Mouse (Mus musculus) T-helper 2 cell (primary cell): ENCODE data around the gene Hmg20a.

Source experiments
- in situ Hi-C: fragments of 300-600 bp; cut with MboI, MseI; formaldehyde crosslinking; loops from one replicate; pipeline ENCODE4 v1.15.1; 2025; ENCODE audit warnings: high pct_unique_total_duplicates

Gene Hmg20a

DNA sequence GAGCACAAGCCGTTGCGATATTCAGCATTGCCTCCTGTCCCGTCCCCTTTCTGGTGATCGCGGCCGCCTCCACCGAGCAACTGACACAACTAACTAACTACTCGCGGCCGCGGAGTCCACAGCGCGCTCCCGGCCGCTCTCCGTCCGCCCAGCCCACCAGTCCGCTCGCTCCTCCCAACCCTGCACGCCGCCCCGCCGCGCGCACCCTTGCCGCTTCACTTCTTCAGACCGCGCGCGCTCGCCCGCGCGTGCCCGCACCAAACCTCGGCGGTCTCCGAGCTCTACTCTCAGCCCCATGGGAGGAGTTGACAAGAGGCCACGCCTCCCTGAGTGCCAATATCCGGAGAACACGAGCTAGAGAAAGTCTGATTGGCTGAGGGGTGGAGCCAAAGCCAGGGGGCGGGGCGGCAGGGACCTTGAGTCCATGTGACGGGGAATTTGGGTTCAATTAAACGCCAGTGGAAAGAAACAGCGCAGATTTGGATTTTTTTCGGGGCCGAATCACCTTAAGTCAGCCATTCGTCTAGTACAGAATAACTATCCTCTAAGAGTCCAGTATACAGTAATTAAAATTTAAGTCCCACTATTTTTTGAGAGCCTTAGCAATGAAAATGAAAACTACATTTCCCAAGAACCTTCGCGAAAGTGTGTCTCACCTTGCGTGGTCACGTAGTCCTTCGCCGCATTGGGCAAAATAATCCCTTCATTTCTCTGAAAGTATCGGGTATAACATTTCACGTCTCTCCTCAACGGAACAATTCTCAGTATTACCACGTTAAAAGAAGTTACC is at the start of gene Hmg20a, which contains the start of gene Peak1:
Gene Hmg20a (plus strand): TSS at position 662 of the 790 bp plus-strand sequence.
Gene Peak1 (minus strand): TSS at position 120 of the 790 bp plus-strand sequence.
- in situ Hi-C loops: loop anchor here (10.0 kb wide), 1 partner anchor 153 kb away; no protein-coding TSS in a partner anchor

DNA sequence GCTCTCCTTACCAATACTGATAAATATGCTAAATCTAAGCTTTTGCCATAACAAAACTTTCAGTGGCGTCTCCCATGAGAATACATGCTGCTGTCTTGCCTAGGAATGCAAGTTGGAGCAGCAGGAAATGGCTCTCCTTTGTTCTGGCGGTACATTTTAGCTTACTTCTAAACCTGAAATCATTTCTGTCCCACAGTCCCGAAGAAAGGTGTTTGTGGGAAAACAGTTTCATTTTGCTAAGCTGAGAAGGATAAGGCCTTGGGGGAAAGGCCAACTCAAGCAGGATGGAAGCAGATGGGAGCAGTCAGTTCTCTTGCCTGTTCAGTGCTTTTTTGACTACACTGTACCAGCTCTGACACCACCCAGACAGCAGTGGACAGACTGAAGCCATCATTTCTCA is 49.6 kb upstream of the Hmg20a start:
- in situ Hi-C loops: no loop called here

DNA sequence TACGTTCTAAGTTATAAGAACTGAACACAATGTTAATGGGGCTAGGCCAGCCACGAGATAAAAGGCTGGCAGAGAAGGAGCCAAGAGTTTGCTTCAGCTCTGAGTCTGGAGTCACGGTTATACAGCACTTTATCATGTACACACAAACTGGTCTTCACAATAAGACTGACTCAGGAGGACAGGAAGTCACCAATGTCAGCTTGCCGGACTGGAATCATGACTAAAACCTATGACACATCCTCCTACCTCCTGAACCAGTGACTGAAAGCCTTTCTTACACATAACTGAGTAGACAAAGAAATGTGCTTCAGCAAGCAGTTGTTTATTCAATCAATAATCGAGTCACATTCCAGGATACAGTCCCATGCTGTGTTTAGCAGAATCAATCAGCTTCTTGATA is 47.7 kb upstream of the Hmg20a start:
- in situ Hi-C loops: no loop called here

DNA sequence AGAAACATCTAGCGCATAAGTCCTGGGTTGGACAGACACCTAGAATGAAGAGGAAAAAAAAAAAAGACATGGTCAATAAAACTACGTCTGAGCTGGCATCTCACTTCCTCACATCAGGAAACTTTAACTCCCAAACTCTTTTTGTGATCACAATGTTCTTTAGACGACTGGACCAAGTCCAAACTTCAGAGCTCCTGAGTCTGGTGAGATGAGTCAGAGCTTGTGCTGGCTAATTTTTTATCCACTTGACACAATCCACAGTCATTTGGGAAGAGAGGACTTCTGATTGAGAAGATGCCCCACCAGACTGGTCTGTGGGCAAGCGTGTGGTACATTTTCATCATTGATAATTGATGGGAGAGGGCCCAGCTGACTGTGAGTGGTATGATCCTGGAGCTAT is 44.0 kb upstream of the Hmg20a start:
- in situ Hi-C loops: no loop called here

DNA sequence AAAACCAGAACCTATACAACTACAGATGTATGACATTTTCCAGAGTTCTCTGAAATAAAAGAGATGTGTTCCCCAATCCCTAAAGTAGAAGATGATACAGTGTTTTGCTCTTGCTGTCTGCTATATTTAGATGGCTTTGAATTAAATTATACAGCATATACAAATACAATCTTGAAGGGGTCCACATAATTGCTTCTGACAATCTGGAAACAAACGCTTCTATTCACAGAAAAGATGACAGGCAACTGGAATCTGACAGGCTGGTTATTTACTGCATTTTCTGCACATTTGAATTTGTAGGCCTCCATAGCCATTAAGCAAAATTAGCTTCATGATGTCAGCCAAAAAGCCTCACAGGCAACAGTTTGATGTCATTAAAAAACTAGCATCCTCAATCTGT is 35.6 kb upstream of the Hmg20a start:
- in situ Hi-C loops: loop anchor here (25.0 kb wide), 1 partner anchor 1430 kb away; no protein-coding TSS in a partner anchor

DNA sequence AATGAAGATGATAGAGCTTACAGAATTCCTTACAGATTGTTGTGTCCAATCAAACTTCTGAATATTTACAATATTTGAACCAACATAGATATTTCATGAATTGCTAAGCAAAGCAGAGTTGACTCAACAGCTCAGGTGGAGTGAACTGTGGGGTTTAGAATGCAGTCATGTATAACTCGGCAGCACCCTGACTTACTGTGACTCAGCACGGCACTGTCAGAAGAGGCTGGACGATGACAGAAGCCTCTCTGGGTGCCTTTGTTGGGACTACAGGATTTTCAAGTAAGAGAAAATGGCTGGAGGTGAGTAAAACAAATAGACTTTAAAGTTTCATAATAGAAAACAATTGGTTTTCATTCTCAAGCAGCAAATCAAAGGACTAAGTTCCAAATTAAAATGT is 25.6 kb upstream of the Hmg20a start:
- in situ Hi-C loops: loop anchor here (25.0 kb wide), 1 partner anchor 1419 kb away; no protein-coding TSS in a partner anchor

DNA sequence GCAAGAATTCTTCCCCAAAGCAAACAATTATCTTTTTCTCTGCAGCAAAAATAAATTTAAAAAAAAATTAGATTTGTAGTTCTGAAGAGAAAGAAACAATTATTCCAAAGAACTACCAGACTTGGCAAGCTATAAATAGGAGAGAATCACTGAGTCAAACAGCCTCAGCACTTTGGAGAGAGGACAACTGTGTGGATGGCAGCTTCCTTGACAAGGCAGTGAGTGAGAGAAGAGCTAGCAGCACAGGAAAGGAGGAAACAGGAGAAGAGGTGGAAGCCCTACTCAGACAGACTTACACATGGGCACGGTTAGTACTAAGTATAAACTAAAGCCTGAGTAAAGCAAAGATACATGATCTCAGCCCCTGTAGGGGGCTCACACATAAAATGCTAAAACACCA is 22.1 kb upstream of the Hmg20a start:
- in situ Hi-C loops: loop anchor here (25.0 kb wide), 1 partner anchor 1416 kb away; no protein-coding TSS in a partner anchor

DNA sequence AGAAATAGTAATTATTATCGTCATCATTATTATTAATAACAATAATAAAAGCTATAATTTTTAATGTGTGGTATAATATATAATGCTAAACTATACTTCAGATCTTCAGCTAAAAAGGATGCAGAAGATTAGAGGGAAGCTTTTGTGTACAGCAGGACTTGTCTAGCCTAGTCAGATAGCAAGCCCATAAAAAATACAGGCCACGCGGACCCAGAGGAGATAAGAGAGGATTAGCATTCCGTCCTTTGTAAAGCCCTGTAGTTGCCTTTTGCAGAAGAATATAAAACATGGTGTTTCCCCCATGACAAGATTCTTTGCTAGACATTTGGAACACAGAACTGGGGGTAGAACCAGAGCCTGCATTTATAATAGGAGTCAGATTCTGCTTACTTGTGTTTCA is 13.8 kb upstream of the Hmg20a start:
- in situ Hi-C loops: no loop called here

DNA sequence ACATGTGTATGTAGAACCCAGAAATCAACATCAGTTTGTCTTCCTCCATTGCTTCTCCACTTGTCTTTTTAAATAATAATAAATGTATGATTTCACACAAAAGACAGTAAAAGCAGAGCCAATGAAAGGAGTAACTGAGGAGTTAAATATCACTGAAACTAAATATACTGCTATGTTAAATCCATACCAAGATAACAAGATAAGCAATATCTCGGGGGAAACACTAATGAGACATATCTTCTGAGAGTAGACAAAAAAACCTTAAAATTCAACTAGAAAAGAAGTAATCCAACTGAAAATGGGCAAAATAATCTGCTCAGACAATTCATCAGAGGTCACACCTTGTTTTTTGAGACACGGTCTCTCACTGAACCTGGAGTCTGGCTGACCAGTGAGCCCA is 8.5 kb upstream of the Hmg20a start:
- in situ Hi-C loops: loop anchor here (10.0 kb wide), 1 partner anchor 145 kb away; no protein-coding TSS in a partner anchor

DNA sequence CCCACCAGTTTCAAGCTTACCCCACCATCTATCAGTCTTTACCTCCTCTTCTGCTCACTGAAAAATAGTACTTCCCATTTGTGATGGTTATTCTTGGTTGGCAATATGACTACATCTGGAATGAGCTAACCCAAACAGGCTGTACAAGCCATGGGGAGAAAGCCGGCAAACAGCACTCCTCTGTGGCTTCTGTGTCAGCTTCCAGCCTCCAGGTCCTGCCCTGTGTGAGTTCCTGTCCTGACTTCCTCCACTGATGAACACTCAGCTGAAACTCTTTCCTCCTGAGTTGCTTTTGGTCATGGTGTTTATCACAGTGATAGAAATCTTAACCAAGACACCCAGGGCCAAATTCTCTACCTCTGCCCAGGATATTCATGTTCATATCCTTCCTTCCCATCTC is 5.7 kb upstream of the Hmg20a start:
- in situ Hi-C loops: loop anchor here (10.0 kb wide), 1 partner anchor 148 kb away; no protein-coding TSS in a partner anchor

DNA sequence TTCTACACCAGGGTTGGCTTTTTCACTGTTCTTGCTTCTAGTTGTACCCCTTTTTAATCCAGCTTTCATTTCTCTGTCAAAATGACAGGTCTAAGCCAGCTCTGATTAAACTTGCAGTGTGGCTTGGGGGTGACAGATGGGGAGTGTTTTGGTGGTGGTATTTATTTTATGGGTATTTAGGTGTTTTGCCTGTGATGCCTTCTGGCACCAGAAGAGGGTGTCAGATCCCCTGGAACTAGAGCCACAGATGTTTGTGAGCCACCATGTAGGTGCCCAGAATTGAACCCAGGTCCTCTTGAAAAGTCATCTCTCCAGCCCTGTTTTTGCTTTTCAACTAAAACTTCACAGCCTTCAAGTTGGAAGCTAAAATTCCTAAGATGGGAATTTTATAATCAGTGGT is 4.1 kb upstream of the Hmg20a start:
- in situ Hi-C loops: loop anchor here (10.0 kb wide), 1 partner anchor 150 kb away; no protein-coding TSS in a partner anchor

DNA sequence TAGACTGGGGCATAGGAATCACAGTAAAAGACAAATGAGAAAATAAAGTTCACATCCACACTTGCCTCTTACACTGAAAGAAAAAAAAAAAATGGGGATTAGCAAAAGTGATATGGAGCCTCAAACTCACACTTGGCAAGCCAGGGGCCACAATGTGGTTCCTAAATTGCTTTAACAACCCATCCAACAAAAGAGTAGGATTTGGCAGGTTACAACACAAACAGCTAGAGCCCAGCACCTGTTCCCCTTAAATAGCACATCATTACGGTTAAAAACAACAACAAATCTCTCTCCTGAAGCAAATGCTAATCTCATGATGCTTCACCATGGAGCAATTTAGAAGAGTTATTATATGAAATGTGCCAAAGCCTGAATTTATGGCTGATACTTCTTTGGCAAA is 3.0 kb upstream of the Hmg20a start:
- in situ Hi-C loops: loop anchor here (10.0 kb wide), 1 partner anchor 151 kb away; no protein-coding TSS in a partner anchor

DNA sequence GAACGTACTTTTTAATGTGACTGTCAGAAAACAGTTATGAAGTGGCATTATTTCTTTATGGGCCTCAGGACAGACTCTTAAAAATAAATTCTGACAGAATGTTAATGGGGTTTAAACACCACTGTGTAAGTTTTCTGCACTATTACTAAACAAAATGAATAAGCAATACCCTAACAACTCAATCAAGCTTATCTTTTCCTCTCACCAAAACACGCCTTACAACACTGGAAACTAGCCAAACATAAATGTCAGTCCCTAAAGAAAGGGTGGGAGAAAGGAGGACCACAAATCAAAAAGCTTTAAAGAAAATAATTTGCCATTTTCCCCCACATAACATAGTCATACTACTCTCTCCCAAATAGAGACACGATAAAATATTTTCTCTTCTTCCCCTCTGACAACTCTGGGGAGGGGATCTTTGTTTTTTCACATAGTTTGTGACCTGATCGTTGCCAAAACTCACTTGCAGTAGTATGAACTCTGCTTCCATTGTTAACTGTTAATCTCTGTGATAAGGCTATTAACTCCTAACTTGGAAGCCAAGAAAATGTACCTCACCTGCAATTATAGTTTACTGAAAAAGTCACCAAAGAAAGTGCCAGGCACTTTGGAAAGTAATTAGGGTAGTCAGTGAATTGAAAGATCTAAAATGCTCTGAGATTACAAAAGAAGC is 2.3 kb upstream of the Hmg20a start:
- in situ Hi-C loops: loop anchor here (10.0 kb wide), 1 partner anchor 151 kb away; no protein-coding TSS in a partner anchor

DNA sequence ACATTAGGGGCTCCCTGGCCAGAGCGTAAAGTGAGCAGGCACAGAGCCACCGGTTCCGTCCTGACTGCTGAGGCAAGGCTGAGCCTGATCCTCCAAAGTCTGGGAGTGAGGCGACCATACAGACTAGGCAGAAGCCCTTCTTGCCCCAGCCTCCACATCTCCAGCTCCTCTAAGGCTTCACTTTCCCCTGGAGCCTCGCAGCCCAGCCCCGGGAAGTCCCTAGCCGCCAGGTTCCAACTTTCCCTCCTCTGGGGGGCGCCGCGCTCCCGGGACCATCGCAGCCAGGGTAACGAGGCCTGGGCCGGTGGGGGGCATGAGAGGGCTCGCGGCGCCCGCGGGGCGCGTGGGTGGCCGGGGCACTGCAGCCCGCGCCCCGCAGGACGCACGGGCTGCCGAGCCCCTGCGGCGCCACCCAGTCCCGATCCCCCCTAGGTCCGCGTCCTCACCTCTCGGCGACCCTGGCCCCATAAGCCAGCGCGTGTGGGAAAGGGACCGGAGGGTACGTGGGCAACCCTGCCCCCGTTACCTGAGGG is 928 bp upstream of the Hmg20a start:
- in situ Hi-C loops: loop anchor here (10.0 kb wide), 1 partner anchor 153 kb away; no protein-coding TSS in a partner anchor

DNA sequence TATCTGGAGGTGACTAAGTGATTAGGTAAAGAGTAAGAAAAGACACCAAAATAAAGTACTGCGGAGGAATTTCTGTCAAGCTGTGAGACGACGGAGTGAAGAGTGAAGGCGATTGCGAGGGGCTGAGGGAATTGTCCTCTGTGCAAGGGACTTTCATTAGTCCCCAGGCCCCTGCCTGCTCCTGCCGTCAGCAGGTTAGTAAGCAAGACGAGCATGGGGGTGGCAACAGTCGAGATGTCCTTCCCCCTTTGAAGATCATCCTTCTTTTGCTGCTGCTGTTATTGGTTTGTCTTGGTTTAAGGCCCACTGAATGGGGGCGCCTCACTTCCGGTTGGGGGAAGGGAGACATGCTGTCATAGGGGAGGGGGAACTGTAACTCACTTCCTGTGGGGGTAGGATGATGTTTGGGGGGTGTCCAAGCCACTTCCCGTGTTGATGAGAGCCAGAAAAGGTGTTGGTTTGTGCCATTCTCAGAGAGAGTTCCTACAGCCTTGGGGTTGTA is 380 bp downstream of the Hmg20a start:
- in situ Hi-C loops: loop anchor here (10.0 kb wide), 1 partner anchor 154 kb away; no protein-coding TSS in a partner anchor

DNA sequence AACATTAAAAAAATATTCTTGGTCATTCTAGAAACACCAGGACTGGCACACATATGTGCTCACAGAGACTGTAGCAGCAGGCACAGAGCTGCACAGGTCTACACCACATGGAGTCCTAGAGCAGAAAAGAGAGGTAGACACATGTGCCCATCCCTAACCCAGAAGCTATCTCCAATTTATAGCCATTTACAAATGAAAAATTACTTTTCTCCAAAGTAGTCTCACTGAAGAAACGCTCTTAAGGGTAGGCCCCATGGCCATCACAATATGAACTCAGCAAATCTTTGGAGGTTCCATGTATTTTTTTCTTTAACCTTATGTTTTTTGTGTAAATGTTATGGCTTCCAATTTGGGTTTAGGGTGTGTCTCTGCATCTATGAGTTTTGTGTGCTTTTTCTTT is 1.8 kb downstream of the Hmg20a start:
- in situ Hi-C loops: loop anchor here (5.0 kb wide), 1 partner anchor 87 kb away; no protein-coding TSS in a partner anchor

DNA sequence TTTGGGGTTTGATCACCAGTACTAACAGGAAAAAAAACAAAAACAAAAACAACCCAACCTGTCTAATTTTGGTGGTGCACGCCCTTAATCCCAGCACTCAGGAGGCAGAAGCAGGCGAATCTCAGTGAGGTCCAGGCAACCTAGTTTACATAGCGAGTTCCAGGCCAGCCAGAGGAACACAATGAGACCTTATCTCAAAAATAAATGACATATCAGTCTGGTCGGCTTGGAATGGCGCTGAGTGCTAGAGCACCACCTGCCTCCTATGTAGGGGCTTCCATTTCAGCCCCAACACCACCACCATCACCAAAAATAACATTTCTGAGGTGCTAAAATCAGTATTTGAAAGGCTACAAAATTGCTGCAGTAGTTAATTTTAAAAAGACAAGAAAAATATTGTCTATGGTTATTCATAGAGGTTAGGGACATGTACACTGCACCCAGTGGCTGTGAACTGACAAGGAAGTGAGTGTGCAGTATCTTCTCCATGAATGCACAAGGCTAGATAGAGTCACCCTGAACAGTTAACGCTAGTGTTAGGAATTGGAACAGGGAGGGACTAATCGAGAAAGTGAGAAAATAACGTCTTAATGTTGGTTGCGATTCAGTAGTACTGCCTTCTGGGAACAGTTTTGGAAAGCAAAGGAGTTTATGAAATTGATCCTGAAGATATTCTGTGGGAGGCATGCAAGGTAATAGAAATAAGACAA is 2.6 kb downstream of the Hmg20a start:
- in situ Hi-C loops: loop anchor here (5.0 kb wide), 1 partner anchor 86 kb away; no protein-coding TSS in a partner anchor

DNA sequence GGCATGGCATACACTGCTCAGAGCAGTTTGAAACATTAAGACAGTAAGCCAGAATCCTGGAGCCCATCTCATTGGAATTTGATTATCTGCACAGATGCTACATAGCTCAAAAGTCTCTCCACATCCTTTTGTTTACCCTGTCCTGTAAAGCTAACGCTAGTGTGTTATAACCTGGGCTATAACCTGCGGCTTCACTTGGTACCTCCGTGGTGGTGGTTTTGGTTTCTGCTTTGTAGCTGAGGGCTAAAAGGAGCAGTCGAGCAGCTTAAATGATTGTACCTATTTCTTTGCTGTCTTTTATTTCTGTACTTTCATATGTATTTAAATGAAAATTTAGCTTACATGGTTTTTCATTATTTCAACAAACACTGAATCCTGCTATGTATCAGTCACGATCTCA is 3.6 kb downstream of the Hmg20a start:
- in situ Hi-C loops: loop anchor here (5.0 kb wide), 1 partner anchor 85 kb away; no protein-coding TSS in a partner anchor

DNA sequence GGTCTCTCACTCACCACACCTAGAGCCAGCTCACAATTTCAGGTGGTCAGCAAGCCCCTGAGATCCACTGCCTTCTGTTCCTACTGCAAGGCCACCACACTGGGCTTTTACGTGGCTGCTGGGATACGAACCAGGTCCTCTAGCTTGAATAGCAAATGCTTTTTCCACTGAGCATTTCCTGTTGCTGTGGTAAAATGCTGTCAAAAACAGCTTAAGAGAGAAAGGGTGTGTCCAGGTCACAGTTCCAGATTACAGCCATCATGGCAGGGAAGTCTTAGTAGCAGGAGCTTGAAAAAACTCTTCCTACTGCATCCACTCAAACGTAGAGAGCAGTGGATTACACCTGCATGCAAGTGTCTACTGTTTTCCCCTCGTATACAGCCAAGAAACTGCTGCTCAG is 6.5 kb downstream of the Hmg20a start:
- in situ Hi-C loops: loop anchor here (5.0 kb wide), 1 partner anchor 82 kb away; no protein-coding TSS in a partner anchor

DNA sequence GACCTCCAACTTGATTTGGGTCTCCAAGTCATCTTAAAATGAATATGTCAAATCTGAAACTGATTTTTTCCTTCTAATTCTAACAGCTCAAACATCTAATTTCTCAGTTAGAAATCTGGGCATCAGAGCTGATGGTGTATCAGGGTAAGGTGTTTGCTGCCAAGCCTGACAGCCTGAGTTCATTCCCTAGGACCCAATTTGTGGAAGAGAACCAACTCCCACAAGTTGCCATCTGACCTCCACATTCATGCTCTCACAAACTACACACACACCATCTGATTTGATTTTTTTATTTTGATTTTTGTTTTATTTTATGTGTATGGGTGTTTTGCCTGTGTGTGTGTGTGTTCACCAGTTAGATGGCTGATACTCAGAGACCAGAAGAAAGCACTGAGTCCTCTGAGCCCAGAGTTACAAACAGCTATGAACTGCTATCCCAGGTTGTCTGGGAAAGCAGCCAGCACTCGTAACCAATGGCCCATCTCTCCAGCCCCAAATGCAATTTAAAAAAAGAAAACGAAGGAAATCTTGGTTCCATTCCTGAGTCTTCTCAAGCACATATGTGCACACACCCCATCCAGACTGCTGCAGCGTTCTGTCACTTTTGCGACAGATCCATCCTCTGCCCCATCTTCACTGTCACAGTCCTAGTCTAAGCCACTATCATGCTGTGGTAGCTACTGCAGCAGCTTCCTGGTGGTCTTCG is 17.6 kb downstream of the Hmg20a start:
- in situ Hi-C loops: no loop called here
